Mouse (Mus musculus) left cerebral cortex, postnatal 4 days (tissue): ENCODE data around the gene Ccnd3. TPM values are rescaled to one million over a fixed set of nuclear protein-coding genes. Genes with fewer than 3 reads are reported as not detected.

Source experiments
- DNase-seq: peaks from one replicate; pipeline ENCODE4 v3.0.0-alpha.2; 2022
- intact Hi-C: fragments of 180-260 bp; cut with DNase I; formaldehyde crosslinking; loops from one replicate; pipeline ENCODE4 v1.15.1; 2025
- total RNA-seq, 2 experiments: library from RNA; stranded (reverse); gene quantifications; 2 replicates each; pipeline ENCODE4 v1.2.3; 2021

The Ccnd3 gene
- total RNA-seq, result 10 to 100 TPM; 30.1 to 36.2 TPM

DNA sequence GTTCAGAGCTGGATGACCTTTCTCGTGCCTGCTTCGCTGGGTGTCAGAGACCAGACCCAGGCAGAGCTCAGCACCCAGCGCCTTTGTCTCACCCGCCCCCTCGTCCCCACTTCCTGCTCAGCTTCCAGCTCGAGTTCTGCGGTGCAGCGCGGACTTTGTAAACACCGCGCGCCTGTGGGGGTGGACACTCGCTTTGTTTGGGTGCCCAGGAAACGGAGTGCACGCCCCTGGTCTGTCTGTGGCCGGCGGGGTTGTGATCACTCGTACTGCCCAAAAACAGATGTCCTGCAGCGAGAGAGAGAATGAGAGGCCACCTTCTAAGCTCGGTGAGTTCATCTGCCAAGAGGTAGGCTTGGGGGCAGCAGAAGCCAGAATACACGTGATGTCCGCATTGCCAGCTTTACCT lies at the start of gene Ccnd3:
Gene Ccnd3, plus strand, starts transcription at position 111 of the 406 bp plus-strand sequence.
- DNase-seq, result peak; percentile 24
- intact Hi-C loops, result no loop called here

DNA sequence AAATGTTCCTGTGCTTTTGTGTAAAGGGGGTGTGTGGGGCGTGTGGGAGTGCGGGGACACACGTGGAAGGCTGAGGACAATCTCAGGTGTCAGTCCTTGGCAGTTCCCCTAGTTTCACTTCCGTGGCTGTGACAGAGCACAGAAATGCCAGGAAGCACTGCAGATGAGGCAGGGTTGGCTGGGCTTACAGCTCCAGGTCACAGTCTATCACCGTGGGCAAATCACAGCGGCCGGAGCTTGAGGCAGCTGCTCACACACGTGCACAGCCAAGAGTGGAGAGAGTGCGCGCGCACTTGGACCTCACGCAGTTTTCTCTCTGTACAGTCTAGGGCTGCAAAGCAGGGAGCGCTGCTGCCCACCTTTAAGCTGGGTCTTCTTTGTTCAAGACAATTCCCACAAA lies 46.5 kb upstream of the Ccnd3 start:
- intact Hi-C loops, result no loop called here

DNA sequence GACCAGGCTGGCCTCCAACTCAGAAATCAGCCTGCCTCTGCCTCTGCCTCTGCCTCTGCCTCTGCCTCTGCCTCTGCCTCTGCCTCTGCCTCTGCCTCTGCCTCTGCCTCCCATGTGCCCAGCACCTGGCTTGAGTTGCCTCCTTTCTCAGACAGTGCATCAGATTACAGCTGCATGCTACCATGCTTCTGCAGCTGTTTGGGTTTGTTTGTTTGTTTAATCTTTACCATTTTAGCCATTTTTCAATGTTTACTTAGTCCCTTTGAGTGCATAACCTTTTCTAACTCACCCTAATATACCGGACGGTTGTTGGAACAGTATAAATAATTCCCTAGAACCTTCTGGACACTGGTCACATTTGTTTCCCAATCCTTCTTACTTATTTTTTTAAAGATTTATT lies 45.9 kb upstream of the Ccnd3 start:
- intact Hi-C loops, result no loop called here
- no peak for DNase-seq

More for the DNA sequence above, 46.5 kb upstream of the Ccnd3 start:
- no peak for DNase-seq

DNA sequence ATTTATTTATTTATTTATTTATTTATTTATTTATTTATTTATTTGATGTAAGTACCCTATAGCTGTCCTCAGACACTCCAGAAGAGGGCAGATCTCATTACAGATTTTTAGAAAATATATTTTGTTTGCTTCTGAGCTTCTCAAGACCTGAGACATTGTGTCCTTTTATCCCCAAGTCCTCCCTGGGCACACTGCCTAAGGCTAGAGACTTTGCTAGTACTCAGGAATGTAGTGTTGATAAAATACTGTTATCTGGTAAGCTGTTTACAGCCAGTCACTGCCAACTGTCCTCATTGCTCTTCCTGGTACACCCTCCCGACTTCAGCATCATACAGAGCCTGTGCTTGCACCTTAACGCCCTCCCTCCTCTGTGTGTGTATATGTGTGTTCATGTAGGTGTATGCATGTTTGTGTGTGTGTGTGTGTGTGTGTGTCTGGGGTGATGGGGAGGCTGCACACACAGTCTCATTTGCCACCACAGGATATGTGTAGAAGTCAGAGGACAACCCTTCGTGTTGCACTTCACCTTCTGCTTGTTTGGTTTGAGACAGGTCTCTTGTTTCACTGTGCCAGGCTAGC lies 45.4 kb upstream of the Ccnd3 start:
- DNase-seq, result no peak
- intact Hi-C loops, result no loop called here

DNA sequence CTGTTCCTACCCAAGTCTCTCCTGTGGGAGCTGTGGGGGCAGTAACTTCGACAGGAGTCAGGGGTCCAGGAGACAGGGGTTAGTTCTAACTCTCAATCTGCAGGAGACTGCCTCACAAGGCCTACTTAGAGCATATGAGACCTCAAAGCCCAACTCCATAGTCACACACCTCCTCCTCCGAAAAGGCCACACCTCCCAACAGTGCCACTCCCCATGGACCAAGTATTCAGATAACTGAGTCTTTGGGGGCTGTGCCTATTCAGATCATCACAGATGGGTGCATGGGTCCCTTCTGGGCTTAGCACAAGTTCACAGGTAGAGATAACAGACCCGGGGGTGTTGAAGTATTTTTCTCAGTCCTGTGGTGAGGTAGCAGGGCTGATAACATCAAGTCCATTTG lies 43.2 kb upstream of the Ccnd3 start:
- intact Hi-C loops, result no loop called here
- DNase-seq, result no peak

DNA sequence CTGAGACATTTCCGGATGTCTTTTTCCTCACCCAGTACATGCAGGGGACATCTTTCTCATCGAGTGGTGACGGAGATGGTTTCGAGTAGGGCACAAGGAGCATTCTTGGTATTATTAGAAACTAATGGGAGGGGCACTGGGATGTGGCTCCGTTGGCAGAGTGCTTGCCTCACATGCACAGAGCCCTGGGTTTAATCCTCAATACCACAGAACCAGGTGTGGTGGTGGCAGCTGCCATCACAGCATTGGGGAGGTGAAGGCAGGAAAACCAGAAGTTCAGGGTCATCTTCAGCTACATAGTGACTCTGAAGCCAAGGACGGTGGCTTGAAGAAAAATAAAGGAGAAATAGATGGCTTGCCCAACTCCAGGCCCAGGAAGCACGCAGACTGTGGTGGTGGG lies 42.6 kb upstream of the Ccnd3 start:
- intact Hi-C loops, result no loop called here

DNA sequence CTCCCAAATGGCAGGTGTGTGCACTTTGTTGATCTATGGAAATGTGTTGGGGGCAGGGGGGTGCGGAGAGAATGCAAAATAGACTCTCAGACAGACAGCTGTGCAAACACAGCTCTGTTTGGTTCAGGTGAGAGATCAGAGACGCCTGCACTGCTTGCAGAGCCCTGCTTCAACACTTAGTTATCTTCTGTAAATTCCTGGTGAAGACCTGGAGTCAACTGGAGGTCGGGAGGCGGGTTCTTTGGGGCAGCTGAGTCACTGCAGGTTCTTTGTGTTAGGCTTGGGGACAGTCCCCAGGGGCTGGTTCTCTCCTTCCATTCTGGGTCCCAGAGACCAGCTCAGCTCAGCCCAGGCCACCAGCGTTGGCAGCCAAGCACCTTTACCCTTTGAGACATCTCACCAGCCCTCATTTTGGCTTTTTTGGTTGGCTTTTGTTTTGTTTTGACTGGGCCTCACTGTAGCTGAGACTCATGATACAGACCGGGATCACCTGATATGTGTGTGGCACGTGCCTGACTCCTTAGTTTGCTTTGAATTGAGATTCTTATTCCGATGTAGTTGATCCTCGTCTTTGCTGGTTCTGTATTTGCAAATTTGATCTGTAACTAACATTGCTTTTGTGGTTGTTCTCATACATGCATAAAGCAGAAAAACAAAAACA lies 42.0 kb upstream of the Ccnd3 start:
- intact Hi-C loops, result no loop called here
- no peak for DNase-seq

More for the DNA sequence above, 42.6 kb upstream of the Ccnd3 start:
- DNase-seq, result no peak

DNA sequence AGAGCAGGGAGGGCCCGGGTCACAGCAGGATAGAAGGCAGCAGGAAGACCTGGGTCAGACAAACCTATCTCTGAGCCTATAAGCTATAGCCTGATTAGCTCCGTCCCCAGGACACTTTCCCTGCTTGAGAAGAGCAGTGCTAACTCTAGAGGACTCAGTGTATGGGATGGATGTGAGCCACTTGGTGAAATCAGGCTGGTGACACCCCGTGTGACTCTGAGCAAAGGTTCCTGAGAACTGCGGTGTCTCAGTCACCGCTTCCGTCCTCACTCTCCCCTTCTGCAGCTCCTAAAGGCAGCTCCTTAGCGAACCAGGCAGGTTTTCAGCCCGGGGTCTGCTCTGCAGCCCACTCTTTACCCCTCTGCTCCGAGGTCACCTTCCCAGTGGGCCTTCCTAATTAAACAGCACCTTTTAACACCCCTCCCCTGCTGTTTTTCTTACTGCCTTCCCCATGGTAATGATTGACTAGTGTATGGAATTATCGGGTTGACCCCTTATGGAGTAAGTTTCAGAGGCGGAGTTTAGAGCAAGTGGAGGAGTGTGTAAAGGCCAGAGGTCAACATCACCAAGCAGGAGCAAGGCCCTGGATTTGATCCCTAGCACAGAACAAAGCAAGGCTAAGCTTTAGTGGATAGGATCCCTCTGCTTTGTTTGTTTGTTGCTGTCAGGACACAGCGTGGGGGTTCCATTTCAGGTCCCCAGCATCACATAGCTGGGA lies 40.4 kb upstream of the Ccnd3 start:
- DNase-seq, result no peak
- intact Hi-C loops, result no loop called here

DNA sequence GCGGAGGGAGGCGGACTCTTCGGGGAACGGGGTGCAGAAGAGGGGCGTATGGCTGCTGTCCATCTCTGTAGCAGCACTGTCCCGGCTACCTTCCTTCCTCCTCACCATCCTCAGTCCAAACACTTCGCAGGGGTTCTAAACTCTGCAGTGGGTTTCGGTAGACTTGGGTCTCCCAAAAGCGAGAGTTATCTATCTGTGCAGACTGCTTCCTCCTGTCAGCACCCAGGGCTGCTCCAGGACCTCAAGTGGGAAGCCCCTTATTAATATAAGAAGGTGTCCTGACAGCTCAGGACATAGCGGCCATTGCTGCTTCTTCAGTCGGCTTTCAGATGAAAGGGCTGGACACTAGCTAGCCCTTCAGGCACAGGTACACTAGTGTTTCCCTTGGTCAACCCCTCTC lies 39.8 kb upstream of the Ccnd3 start:
- no peak for DNase-seq
- intact Hi-C loops, result no loop called here

DNA sequence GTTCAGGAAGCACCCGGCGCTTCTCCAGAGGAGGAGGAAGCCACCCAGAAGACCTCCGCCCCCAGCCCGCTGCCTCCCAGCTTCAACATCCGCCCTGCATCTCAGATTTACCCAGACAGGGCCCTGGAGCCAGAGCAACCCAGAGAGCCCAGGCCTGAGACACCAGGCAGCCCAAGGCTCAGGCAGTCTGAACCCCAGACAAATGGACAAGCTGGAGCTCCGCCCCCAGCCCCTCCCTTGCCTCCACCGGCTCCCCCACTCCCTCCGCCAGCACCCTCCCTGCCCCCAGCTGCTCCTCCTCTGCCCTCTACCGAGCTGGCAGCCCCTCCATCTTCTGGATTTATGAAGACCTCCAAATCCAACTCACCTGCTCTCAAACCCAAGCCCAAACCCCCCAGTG lies 38.6 kb upstream of the Ccnd3 start:
- intact Hi-C loops, result no loop called here
- DNase-seq, result no peak

DNA sequence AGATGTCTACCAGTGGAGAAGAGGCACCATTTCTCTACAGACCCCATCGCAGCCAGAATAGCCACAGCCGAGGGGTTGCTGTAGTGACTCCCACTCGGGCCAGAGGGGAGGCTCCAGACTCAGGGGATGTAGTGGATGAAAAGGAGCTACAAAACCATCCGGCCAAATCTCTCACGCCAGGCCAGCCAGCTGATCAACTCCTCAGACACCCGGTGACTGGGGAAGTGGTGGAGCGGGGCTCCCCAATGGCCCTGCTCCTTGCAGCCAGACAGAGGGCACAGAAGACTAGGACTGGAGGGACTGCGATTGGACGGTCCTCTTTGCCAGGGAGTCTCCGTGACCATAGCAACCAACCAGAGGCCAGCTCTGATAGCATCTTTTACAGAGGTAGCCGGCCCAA lies 37.2 kb upstream of the Ccnd3 start:
- DNase-seq, result no peak

DNA sequence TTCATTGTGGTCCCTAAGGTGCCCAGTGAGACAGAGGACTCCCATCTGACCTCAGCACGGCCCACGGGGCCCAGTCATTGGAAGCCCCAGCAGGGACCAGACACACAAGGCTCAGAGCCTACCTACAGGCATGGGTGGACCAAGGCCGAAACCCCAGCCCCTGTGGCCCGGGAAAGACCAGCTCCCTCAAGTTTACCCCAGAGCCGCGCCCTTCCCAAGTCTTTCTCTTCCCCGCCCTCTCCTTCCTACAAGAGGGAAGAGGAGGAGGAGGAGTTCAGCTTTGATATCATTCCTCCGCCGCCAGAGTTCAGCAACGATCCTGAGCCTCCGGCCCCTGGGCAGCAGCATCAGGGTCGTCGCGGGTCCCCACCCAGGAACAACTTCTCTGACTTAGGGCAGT lies 36.8 kb upstream of the Ccnd3 start:
- DNase-seq, result no peak
- intact Hi-C loops, result no loop called here

More for the DNA sequence above, 37.2 kb upstream of the Ccnd3 start:
- intact Hi-C loops, result no loop called here

DNA sequence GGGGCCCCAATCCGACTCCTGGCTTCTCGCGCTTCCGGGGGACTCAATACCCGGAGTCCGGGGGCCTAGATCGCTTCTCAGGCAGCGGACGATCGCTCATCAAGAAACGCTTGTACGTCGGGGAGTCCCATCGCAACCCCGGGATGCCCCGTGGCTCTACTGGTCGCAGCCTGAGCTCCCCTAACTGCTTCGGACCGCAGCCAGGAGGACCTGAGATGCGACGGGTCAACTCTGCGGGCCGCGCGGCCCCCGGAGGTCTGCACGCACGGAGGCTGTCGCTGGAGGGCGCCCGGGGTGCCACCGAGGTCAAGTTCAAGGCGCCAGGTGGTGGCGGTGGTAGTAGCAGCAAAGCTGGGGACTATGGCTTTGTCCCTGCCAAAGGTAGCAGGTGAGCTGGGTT lies 36.4 kb upstream of the Ccnd3 start:
- intact Hi-C loops, result no loop called here
- DNase-seq, result no peak

DNA sequence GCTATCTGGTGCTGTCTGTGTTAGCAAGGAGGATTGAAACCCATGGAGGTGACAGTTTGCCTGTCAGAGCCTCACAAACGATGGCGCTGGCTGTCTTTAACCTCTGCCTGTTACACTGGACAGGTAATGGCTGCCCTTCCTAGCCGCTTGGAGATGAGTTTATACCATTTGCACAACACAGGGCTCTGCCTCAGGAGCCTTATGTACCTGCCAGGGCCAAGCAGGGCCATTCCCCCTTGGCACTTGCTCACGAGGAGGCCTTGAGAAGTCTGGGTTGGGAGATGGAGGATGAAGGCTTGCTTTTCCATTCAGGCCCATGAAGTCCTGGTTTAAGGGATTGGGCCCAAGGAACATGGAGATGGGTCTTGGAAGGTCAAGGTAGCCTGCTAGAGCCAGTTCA lies 35.2 kb upstream of the Ccnd3 start:
- intact Hi-C loops, result no loop called here
- no peak for DNase-seq

DNA sequence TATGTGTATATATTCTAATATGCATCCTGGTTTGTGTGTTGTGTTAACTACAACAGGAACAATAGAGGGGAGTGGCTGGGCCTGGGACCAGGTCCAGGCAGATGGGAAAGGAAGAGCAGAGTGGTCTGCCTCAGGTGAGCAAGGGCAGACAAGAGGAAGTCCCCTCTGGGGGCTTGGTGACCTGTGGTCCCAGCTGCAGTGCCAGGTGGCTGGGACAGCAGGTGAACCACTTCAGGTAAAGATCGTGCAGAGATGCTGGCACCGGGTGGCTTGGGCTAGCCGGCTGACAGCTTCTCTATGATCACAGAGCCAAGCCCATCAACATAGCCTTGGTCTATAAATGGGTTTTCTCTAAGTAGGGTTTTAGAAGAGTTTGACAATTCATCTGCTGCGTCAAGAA lies 34.7 kb upstream of the Ccnd3 start:
- DNase-seq, result no peak
- intact Hi-C loops, result no loop called here

DNA sequence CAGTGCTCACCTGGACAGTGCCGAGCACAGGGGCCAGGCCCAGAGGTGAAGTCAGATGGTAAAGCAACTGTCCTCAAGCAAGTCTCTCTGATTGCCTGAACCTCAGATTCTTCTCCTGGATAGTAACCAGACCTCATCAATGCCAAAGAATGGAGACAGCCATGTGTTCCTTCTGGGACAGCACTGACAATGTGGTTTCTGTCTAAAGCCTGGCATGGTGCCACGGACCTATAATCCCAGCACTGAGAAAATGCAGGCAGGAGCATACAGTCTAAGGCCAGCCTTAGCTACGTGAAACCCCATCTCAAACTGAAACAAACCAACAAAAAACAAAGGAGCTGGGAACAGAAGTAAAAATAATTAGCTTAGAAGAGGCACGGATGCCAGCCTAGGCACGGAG lies 34.2 kb upstream of the Ccnd3 start:
- peak; percentile 72 for DNase-seq
- intact Hi-C loops, result no loop called here

DNA sequence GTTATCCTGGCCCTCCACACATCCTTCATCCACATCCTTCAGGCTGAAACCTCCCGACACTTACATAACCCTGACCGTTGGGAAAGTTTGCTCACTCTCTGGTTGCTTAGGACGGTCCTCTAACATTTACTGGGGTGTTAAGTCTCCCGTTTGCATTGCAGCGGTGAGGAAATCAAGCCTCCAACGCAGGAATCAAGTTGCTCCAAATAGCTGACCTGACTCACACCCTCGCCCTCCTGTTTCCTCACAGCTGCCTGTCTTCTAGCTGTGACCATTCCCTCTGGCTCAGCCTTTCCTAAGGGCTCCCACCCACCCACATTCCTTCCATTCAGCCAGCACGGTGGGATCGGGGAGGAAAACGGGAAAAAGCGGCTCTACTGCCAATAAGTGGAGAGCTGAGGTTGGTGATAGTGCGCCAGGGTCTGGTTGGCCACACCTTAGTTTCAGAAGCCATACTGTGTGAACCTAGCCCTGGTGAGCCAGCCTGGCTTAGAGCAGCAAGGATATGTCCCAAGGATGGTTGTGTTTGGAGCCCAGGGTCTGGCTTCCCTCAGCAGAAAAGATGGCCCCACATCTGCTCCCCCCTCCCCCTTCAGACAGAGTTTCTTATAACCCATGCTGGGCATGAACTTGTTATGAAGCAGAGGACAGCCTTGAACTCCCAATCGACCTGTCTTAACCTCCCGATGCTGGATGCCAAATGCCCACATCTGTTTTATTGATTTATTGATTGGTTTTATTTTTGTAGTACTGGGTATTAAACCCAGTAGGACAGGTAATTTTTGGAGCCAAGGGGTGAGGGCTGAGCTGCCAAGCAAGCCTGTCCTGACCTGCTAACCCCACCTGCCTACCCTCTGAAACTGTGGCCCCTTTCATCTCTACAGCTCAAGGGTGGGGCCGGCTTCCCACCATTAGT lies 32.2 kb upstream of the Ccnd3 start:
- intact Hi-C loops, result no loop called here
- no peak for DNase-seq

DNA sequence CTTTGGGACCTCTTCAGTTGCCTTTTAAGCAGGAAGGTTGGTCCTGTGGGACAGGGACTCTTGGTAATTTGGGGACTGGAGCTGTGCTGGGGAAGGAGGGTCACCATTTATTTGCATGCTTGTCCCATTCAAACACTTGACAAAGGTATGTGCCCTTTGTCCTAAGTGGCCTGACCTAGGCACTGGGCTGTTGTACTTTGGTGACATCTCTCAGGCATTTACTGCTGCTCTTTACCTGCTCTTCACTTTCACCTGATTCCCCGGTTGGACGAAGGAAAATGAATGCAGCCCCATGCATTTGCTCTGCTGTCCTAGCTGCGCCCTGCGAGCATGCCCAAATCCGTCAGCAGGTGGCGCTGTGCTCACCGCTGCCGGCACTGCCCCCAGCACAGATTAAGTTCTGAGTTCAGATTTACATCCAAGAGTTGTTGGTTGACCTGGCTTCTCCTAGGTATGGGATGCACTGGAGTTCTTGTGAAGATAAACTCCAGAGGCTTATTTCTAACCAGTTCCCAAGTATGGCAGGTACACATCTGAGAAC lies 31.3 kb upstream of the Ccnd3 start:
- intact Hi-C loops, result no loop called here
- no peak for DNase-seq

DNA sequence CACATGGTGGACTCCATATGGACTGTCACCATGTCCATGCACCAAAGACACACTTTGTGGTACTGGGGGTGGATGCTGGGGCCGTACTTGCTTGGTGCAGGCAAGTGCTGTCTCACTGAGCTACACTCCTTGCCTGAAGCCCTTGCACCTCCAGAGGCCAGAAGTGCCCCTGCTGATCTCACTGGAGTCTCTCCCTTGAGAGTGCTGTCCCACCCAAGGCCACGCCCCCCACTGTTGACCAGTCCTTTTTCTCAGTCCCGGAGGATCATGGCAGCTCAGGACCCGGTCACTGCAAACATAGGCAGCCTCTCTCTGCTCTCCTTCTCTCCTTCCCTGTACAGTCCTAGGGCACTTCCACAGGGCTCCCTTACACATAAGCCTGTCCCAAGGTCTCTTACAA lies 30.6 kb upstream of the Ccnd3 start:
- intact Hi-C loops, result no loop called here
- no peak for DNase-seq

DNA sequence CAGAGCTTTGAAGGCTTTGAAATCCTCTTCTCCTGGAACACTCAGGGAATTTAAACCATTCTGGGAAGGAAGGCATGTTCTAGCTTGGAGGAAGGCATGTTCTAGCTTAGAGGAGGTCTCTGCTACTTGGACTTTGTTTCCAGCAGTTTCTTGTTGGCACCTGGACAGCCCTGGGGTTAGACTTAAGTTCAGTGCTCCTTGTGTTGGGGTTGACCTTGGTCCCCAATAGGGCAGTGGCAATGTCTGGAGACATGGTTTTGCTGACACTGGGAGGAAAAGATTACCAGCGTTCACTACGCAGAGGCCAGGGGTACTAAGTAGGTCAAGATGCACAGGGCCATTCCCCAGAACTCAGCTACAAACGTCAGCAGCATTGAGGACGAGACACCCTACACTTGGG lies 29.7 kb upstream of the Ccnd3 start:
- intact Hi-C loops, result no loop called here
- DNase-seq, result no peak

DNA sequence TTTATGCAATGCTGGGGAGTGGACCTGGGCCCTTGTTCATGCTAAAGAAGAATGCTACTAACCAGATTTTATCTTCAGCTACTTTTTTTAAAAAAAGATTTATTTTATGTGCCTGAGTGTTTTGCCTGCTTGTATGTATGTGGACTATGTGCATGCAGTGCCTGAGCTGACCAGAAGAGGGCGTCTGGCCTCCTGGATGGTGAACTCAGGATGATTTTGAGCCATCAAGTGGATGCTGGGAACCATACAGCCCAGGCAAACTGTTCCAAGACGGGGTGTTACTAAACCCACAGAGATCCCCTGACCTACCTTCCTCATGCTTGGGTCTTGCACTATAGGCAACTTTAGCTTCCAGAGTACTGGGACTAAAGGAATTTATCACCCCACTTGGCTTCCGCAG lies 29.1 kb upstream of the Ccnd3 start:
- DNase-seq, result no peak
- intact Hi-C loops, result no loop called here
